Mouse (Mus musculus) adrenal gland, adult 2 months (tissue): ENCODE data around the gene Kcng1. TPM values are rescaled to one million over a fixed set of nuclear protein-coding genes. Genes with fewer than 3 reads are reported as not detected.

Source experiments
- polyA plus RNA-seq: library from polyadenylated mRNA; depleted of rRNA; stranded (reverse); fragments of >200 nt; gene quantifications from 2 replicates; pipeline ENCODE4 v1.2.3, GENCODE M21; 2012; rRNA removed
- total RNA-seq, 2 experiments: library from RNA; stranded (reverse); gene quantifications; 2 replicates each; pipeline ENCODE4 v1.2.3; 2021

Gene Kcng1
- total and polyA plus RNA-seq, 3 experiments = 0.15 TPM; not detected in 2

Other genes starting within 250 kb of the Kcng1 start
- 1 to 10 TPM in 1 of 2 experiments, under 1 TPM in 1; 0.92 to 1.9 TPM for gene Pard6b, start 200.7 kb downstream of the Kcng1 start, total RNA-seq
- 1.3 and 2.1 TPM in 2 replicates for gene Pard6b, start 200.7 kb downstream of the Kcng1 start, polyA plus RNA-seq
- 10 to 100 TPM; 43.9 to 65.5 TPM for gene Adnp, start 74.6 kb downstream of the Kcng1 start, total RNA-seq
- gene Adnp, start 74.6 kb downstream of the Kcng1 start, polyA plus RNA-seq = 16.4 and 18.6 TPM in 2 replicates
- gene Gm20716, start 51.4 kb downstream of the Kcng1 start, total RNA-seq = 10 to 100 TPM; 26.1 to 27.0 TPM
- not detected in 2 replicates for gene Gm20716, start 51.4 kb downstream of the Kcng1 start, polyA plus RNA-seq
- 100 to 1,000 TPM; 133 to 138 TPM for gene Dpm1, start 51.1 kb downstream of the Kcng1 start, total RNA-seq
- gene Dpm1, start 51.1 kb downstream of the Kcng1 start, polyA plus RNA-seq = 19.3 and 24.8 TPM in 2 replicates
- 10 to 100 TPM; 11.6 to 16.6 TPM for gene Mocs3, start 51.1 kb downstream of the Kcng1 start, total RNA-seq
- gene Mocs3, start 51.1 kb downstream of the Kcng1 start, polyA plus RNA-seq = 70.8 and 82.0 TPM in 2 replicates